Mouse (Mus musculus) embryonic fibroblast, embryonic 13.5 days (primary cell): ENCODE measurements around the gene Nav2.

ENCODE experiments used
- CTCF ChIP-seq: IDR thresholded peaks from 2 replicates; pipeline ENCODE4 v1.5.1; 2011; ENCODE audit warnings: mild to moderate bottlenecking, control low read depth, low read length, moderate library complexity, borderline replicate concordance; ENCODE audit not compliant: insufficient read depth
- POLR2A ChIP-seq: IDR thresholded peaks from 2 replicates; pipeline ENCODE4 v1.6.1; 2011; ENCODE audit warnings: low read depth, mild to moderate bottlenecking, control low read depth, low read length, moderate library complexity

DNA sequence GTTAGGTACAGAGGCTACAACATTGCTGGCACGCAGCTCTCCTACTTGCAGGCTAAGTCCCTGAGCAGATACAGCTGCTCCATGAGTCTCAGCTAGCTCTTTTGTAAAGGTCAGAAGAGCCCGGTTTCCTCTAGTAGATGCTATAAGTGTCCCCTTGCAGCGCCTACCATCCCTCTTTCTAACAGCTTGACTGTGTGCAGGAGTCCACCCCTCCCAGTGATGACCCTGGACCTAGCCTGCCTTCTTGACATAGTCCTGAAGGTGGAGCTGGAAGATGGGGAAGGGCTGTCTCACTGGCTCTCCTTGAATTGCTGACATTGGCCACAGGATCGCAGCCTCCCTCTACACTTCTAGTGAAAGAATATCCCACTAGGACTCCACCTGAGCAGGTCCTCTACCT, 708.6 kb downstream of the Nav2 start:
- TF ChIP-seq POLR2A (no peak), CTCF (no peak)
